Mouse (Mus musculus) myocyte (in vitro differentiated cells): ENCODE measurements around the gene Cers5. TPM values are rescaled to one million over a fixed set of nuclear protein-coding genes. Genes with fewer than 3 reads are reported as not detected.

Experiments
- H3K27me3 ChIP-seq: one replicate; pipeline ENCODE4 v1.6.1; 2011; ENCODE audit not compliant: control insufficient read depth, insufficient read depth, insufficient read length
- H3K36me3 ChIP-seq: one replicate; pipeline ENCODE4 v1.6.1; 2011; ENCODE audit not compliant: control insufficient read depth, insufficient read depth
- H3K4me2 ChIP-seq: one replicate; pipeline ENCODE4 v1.6.1; 2011; ENCODE audit warnings: low read depth, control low read depth
- H3K4me3 ChIP-seq: one replicate; pipeline ENCODE4 v1.5.1; 2011; ENCODE audit warnings: mild to moderate bottlenecking, control low read depth, moderate library complexity
- H3K79me2 ChIP-seq: one replicate; pipeline ENCODE4 v1.6.1; 2011; ENCODE audit not compliant: control insufficient read depth, insufficient read depth
- H3ac ChIP-seq: one replicate; pipeline ENCODE4 v1.6.1; 2011; ENCODE audit not compliant: control insufficient read depth, insufficient read length
- CEBPB ChIP-seq: IDR thresholded peaks from 2 replicates; pipeline ENCODE4 v1.6.1; 2011; ENCODE audit warnings: mild to moderate bottlenecking, moderate library complexity; ENCODE audit not compliant: poor library complexity, insufficient read depth, severe bottlenecking
- E2F4 ChIP-seq: IDR thresholded peaks from one replicate; pipeline ENCODE4 v1.6.1; 2011; ENCODE audit warnings: mild to moderate bottlenecking, control low read depth, moderate library complexity; ENCODE audit not compliant: insufficient read depth
- MAX ChIP-seq: IDR thresholded peaks from one replicate; pipeline ENCODE4 v1.6.1; 2011; ENCODE audit warnings: low read depth, mild to moderate bottlenecking, control low read depth
- MYOD1 ChIP-seq, 3 experiments: IDR thresholded peaks; one replicate each; pipeline ENCODE4 v1.6.1; 2011; ENCODE audit warnings: control low read depth in 2 of 3, low read depth in 2 of 3, mild to moderate bottlenecking in 2 of 3, moderate library complexity in 1 of 3; ENCODE audit not compliant: insufficient read length in 2 of 3, control insufficient read depth in 1 of 3
- MYOG ChIP-seq, 3 experiments: IDR thresholded peaks; one replicate each; pipeline ENCODE4 v1.6.1; 2011; ENCODE audit warnings: control low read depth in 2 of 3, low read depth in 2 of 3, mild to moderate bottlenecking in 2 of 3; ENCODE audit not compliant: insufficient read length in 2 of 3, control insufficient read depth in 1 of 3, insufficient read depth in 1 of 3
- POLR2A ChIP-seq: IDR thresholded peaks from one replicate; pipeline ENCODE4 v1.6.1; 2011; ENCODE audit warnings: low read depth, mild to moderate bottlenecking, control low read depth, moderate library complexity; ENCODE audit not compliant: insufficient read length
- POLR2AphosphoS2 ChIP-seq: IDR thresholded peaks from one replicate; pipeline ENCODE4 v1.6.1; 2011; ENCODE audit warnings: low read depth, control low read depth; ENCODE audit not compliant: insufficient read length
- REST ChIP-seq: IDR thresholded peaks from one replicate; pipeline ENCODE4 v1.6.1; 2011; ENCODE audit warnings: mild to moderate bottlenecking, control low read depth, moderate library complexity; ENCODE audit not compliant: insufficient read depth, insufficient read length
- SRF ChIP-seq: IDR thresholded peaks from one replicate; pipeline ENCODE4 v1.6.1; 2011; ENCODE audit warnings: low read depth; ENCODE audit not compliant: control insufficient read depth, insufficient read length
- TCF12 ChIP-seq: IDR thresholded peaks from one replicate; pipeline ENCODE4 v1.6.1; 2011; ENCODE audit warnings: mild to moderate bottlenecking, control low read depth; ENCODE audit not compliant: poor library complexity, insufficient read depth, severe bottlenecking
- TCF3 ChIP-seq: IDR thresholded peaks from one replicate; pipeline ENCODE4 v1.6.1; 2011; ENCODE audit warnings: low read depth, control low read depth; ENCODE audit not compliant: insufficient read length
- USF1 ChIP-seq: IDR thresholded peaks from one replicate; pipeline ENCODE4 v1.6.1; 2011; ENCODE audit warnings: low read depth, mild to moderate bottlenecking, control low read depth, moderate library complexity
- polyA plus RNA-seq: library from polyadenylated mRNA; unstranded; fragments of >200 nt; fragmentation: generic; extraction: Trizol; gene quantifications from one replicate; pipeline ENCODE4 v1.2.1, GENCODE M21; 2012; ENCODE audit warnings: missing spikeins

The Cers5 gene
- polyA plus RNA-seq, 1 experiment = 68.6 TPM

GRCm38 (mm10) chr15:99815999-99816398 is 43.3 kb upstream of the Cers5 start:
- no peaks in the 10 kb centered on the region for H3K27me3 ChIP-seq
- peak overlapping the region; percentile 72 for H3K4me3 ChIP-seq
- H3ac ChIP-seq = no peak overlapping the region
- H3K36me3 ChIP-seq = peaks cover 23% of the 10 kb centered on the region
- H3K79me2 ChIP-seq = peaks cover 97% of the 10 kb centered on the region
- TF ChIP-seq USF1 = no peak
- no peak for TF ChIP-seq CEBPB
- TF ChIP-seq TCF3 = no peak
- TF ChIP-seq POLR2A = no peak
- no peak for TF ChIP-seq SRF
- peak; percentile 22 for TF ChIP-seq POLR2AphosphoS2
- no peak for TF ChIP-seq E2F4
- no peak for TF ChIP-seq TCF12
- no peak for TF ChIP-seq MAX
- peak overlapping the region; percentile 91 for H3K4me2 ChIP-seq

GRCm38 (mm10) chr15:99814554-99815260 is 42.0 kb upstream of the Cers5 start:
- Histone ChIP-seq H3K27me3 (no peaks in the 10 kb centered on the region), H3K4me2 (peak overlapping the region; percentile 64), H3K79me2 (peaks cover 97% of the 10 kb centered on the region), H3K36me3 (peaks cover 30% of the 10 kb centered on the region), H3K4me3 (no peak overlapping the region), H3ac (no peak overlapping the region)
- TF ChIP-seq POLR2AphosphoS2 = peak; percentile 44
- no peak for TF ChIP-seq USF1
- TF ChIP-seq MYOG (IDR thresholded peaks at IDR 0.05; ENCODE audit: control insufficient read depth in 1 of 3, insufficient read depth in 1 of 3, insufficient read length in 2 of 3, low read depth in 2 of 3) = peak; percentile 57 to 89 (median 58)
- TF ChIP-seq E2F4 = peak; percentile 35
- 0 out of 2 replicates have a peak, but pooled peaks have one; percentile 37 for TF ChIP-seq CEBPB
- TF ChIP-seq MAX = no peak
- TF ChIP-seq TCF3 = peak; percentile 71
- no peak for TF ChIP-seq SRF
- peak; percentile 40 for TF ChIP-seq POLR2A
- TF ChIP-seq MYOD1 (IDR thresholded peaks at IDR 0.05; ENCODE audit: control insufficient read depth in 1 of 3, insufficient read length in 2 of 3, low read depth in 2 of 3) = peak in 2 of 3 experiments; percentile 58 to 87
- peak; percentile 32 for TF ChIP-seq TCF12

GRCm38 (mm10) chr15:99813639-99814038 is 41.0 kb upstream of the Cers5 start:
- H3K79me2 ChIP-seq = peaks cover 97% of the 10 kb centered on the region
- H3K4me2 ChIP-seq = no peak overlapping the region
- no peaks in the 10 kb centered on the region for H3K27me3 ChIP-seq
- H3K36me3 ChIP-seq = peaks cover 30% of the 10 kb centered on the region
- H3K4me3 ChIP-seq = no peak overlapping the region
- no peak overlapping the region for H3ac ChIP-seq
- TF ChIP-seq MYOD1 (IDR thresholded peaks at IDR 0.05; ENCODE audit: control insufficient read depth in 1 of 3, insufficient read length in 2 of 3, low read depth in 2 of 3) (peak in 1 of 3 experiments; percentile 44), TCF3 (no peak), CEBPB (no peak), POLR2AphosphoS2 (peak; percentile 14)

GRCm38 (mm10) chr15:99812097-99812496 is 39.4 kb upstream of the Cers5 start:
- Histone ChIP-seq H3K4me2 (peak overlapping the region; percentile 2), H3ac (no peak overlapping the region), H3K27me3 (no peaks in the 10 kb centered on the region), H3K79me2 (peaks cover 97% of the 10 kb centered on the region), H3K36me3 (peaks cover 34% of the 10 kb centered on the region), H3K4me3 (no peak overlapping the region)
- TF ChIP-seq SRF = no peak
- peak in 1 of 3 experiments; percentile 69 for TF ChIP-seq MYOG (IDR thresholded peaks at IDR 0.05; ENCODE audit: control insufficient read depth in 1 of 3, insufficient read depth in 1 of 3, insufficient read length in 2 of 3, low read depth in 2 of 3)

- Histone ChIP-seq H3ac (no peak overlapping the region), H3K36me3 (peaks cover 49% of the 10 kb centered on the region), H3K79me2 (peaks cover 86% of the 10 kb centered on the region), H3K4me3 (no peak overlapping the region), H3K4me2 (peak overlapping the region; percentile 52), H3K27me3 (no peaks in the 10 kb centered on the region)
- TF ChIP-seq MYOG (IDR thresholded peaks at IDR 0.05; ENCODE audit: control insufficient read depth in 1 of 3, insufficient read depth in 1 of 3, insufficient read length in 2 of 3, low read depth in 2 of 3) = peak; percentile 63 to 86 (median 85)
- TF ChIP-seq USF1 = no peak
- TF ChIP-seq POLR2AphosphoS2 = peak; percentile 64
- TF ChIP-seq MYOD1 (IDR thresholded peaks at IDR 0.05; ENCODE audit: control insufficient read depth in 1 of 3, insufficient read length in 2 of 3, low read depth in 2 of 3) = peak; percentile 91 to 93 (median 92)
- TF ChIP-seq REST = no peak
- TF ChIP-seq TCF3 = peak; percentile 32
- TF ChIP-seq TCF12 = peak; percentile 49
- TF ChIP-seq E2F4 = no peak
Measured at GRCm38 (mm10) chr15:99807776-99808735, 35.4 kb upstream of the Cers5 start.
